In genomic region chr8:12668832-12669231, GRCm38 (mm10) we compare ENCODE assay signal across 12 mouse cellular contexts. TPM values are rescaled to one million over a fixed set of nuclear protein-coding genes. Genes with fewer than 3 reads are reported as not detected.
DNase-seq lines count a peak whose midpoint lies in the region; ATAC-seq and TF ChIP-seq lines count a peak whose summit lies in the region.
"Had no signal": no experiment of that assay in that cellular context is flagged by ENCODE, and none has a peak within 500 bp of the region (broad histone marks: within the 10 kb centered on the region; RNA-seq: fewer than 3 reads in every experiment).

No protein-coding gene starts in this region.

- no peak for ATAC-seq in stomach, postnatal 0 days (ENCODE audit: low FRiP score, low TSS enrichment)
- no peak for ATAC-seq in forebrain, embryonic 14.5 days

- H3K27ac ChIP-seq in left cerebral cortex, adult 2 months: no peak overlapping the region
- no peak overlapping the region for H3K27ac ChIP-seq in stomach, postnatal 0 days (replicated peaks)
- no peak overlapping the region for H3K27ac ChIP-seq in forebrain, embryonic 14.5 days (ENCODE audit: low read depth, low read length)

- H3K4me3 ChIP-seq in left cerebral cortex, adult 2 months: no peak overlapping the region
- no peak overlapping the region for H3K4me3 ChIP-seq in stomach, postnatal 0 days (ENCODE audit: low read depth, low read length)
- no peak overlapping the region for H3K4me3 ChIP-seq in forebrain, embryonic 14.5 days (ENCODE audit: low read depth, low read length)

- DNase-seq in cerebellum, postnatal 14 days: peak; percentile 10 to 17
- no peak for DNase-seq in cerebellum, adult 18-20 months
- peak; percentile 30 to 53 for DNase-seq in lung, adult 18-20 months
- DNase-seq in lung, postnatal 4 days: no peak
- DNase-seq in left cerebral cortex, adult 2 months (ENCODE audit: extremely low spot score in 1 of 2, low spot score in 2 of 2): peak; percentile 49 to 54
- DNase-seq in right cerebral cortex, postnatal 36 days (ENCODE audit: low spot score in 2 of 2): peak; percentile 59 to 60
- no peak for DNase-seq in stomach, postnatal 0 days (ENCODE audit: low spot score)
- no peak for DNase-seq in forebrain, embryonic 14.5 days (ENCODE audit: low spot score)
- DNase-seq: adrenal gland, adult 8-10 months; cerebellum, postnatal 36 days; gastrocnemius, postnatal 25 days; lung, embryonic 14.5 days had no signal

- intact Hi-C loops in left cerebral cortex, adult 2 months (cut with DNase I): no loop called here

- H3K9me3 ChIP-seq in stomach, postnatal 0 days (ENCODE audit: control insufficient read depth, low read length): no peaks in the 10 kb centered on the region
- H3K9me3 ChIP-seq in forebrain, embryonic 14.5 days (replicated peaks; ENCODE audit: control insufficient read depth, low read length): no peaks in the 10 kb centered on the region

- 86% methylated on average over 6 of the region's 6 CpGs for WGBS in stomach, postnatal 0 days
- WGBS in forebrain, embryonic 14.5 days: 91% methylated on average over 6 of the region's 6 CpGs

- no peak overlapping the region for H3K9ac ChIP-seq in stomach, postnatal 0 days (ENCODE audit: low read length)
- H3K9ac ChIP-seq in forebrain, embryonic 14.5 days (ENCODE audit: low read length): no peak overlapping the region
- H3K9ac ChIP-seq: lung, embryonic 14.5 days had no signal

- H3K4me2 ChIP-seq in stomach, postnatal 0 days (replicated peaks; ENCODE audit: low read depth): no peak overlapping the region
- no peak overlapping the region for H3K4me2 ChIP-seq in forebrain, embryonic 14.5 days (ENCODE audit: low read length)
- H3K4me2 ChIP-seq: lung, embryonic 14.5 days had no signal

- H3K36me3 ChIP-seq in stomach, postnatal 0 days (ENCODE audit: control insufficient read depth, insufficient read depth, low read length): no peaks in the 10 kb centered on the region
- H3K36me3 ChIP-seq in forebrain, embryonic 14.5 days (ENCODE audit: control insufficient read depth, insufficient read depth, low read length): no peaks in the 10 kb centered on the region

- peaks cover 4% of the 10 kb centered on the region for H3K4me1 ChIP-seq in stomach, postnatal 0 days (replicated peaks; ENCODE audit: control insufficient read depth, insufficient read depth)
- H3K4me1 ChIP-seq in forebrain, embryonic 14.5 days (ENCODE audit: control insufficient read depth, insufficient read depth, low read length): peaks cover 14% of the 10 kb centered on the region

- H3K27me3 ChIP-seq in stomach, postnatal 0 days (ENCODE audit: control insufficient read depth, insufficient read depth, low read length): no peaks in the 10 kb centered on the region
- no peaks in the 10 kb centered on the region for H3K27me3 ChIP-seq in forebrain, embryonic 14.5 days (replicated peaks; ENCODE audit: control insufficient read depth, insufficient read depth, low read length)

- TF ChIP-seq CTCF in left cerebral cortex, adult 2 months (IDR thresholded peaks at IDR 0.05): peak; percentile 58
- no peak for TF ChIP-seq CTCF in stomach, postnatal 0 days (IDR thresholded peaks at IDR 0.05; ENCODE audit: low read depth)

- no peak for TF ChIP-seq EP300 in stomach, postnatal 0 days (optimal IDR thresholded peaks at IDR 0.05)

RNA-seq across cellular contexts. Expression of gene Tubgcp3, which starts 3.2 kb away (rescaled TPM):
- total RNA-seq in left cerebral cortex, adult 2 months (2021): 10 to 100 TPM; 35.3 to 36.1 TPM
- 13.5 and 14.7 TPM in 2 replicates for polyA plus RNA-seq in stomach, postnatal 0 days (2015; fragmentation: Nextera tagmentation; extraction: Ambion mirVana)
- 47.3 and 51.8 TPM in 2 replicates for polyA plus RNA-seq in forebrain, embryonic 14.5 days (2014; fragmentation: Nextera tagmentation; extraction: Ambion mirVana)

Comparison
In these comparisons a context has a peak if more than half of its experiments do, and no peak if none do; other contexts are left out.
1. DNase-seq: peak in cerebellum, postnatal 14 days (2 of 2), lung, adult 18-20 months (2 of 2), left cerebral cortex, adult 2 months (2 of 2) and right cerebral cortex, postnatal 36 days (2 of 2); none in cerebellum, adult 18-20 months (0 of 2), lung, postnatal 4 days (0 of 2), stomach, postnatal 0 days (single experiment) and forebrain, embryonic 14.5 days (single experiment).